Mouse (Mus musculus): Measurements from ENCODE around the gene Dcaf15. TPM values are rescaled to one million over a fixed set of nuclear protein-coding genes. Genes with fewer than 3 reads are reported as not detected.
A peak's percentile ranks its signal among the peaks of the same experiment; 100 is the strongest.

Gene Dcaf15
- polyA plus RNA-seq, 1 experiment from 2014 or later: 11.0 TPM

GRCm38 (mm10) chr8:84083829-84084241 lies 20.7 kb downstream of the Dcaf15 start:
- Histone ChIP-seq H3K4me1 (ENCODE audit: insufficient read depth, low read length) (peaks cover 4% of the 10 kb centered on the region; the same call in 1 of the 2 replicates), H3K9me3 (ENCODE audit: low read length) (no peaks in the 10 kb centered on the region), H3K9ac (replicated peaks; ENCODE audit: low read length) (peak overlapping the region; percentile 46; the same call in 1 of the 2 replicates), H3K27ac (ENCODE audit: low read length) (no peak overlapping the region), H3K36me3 (ENCODE audit: insufficient read depth, low read length) (peaks cover 70% of the 10 kb centered on the region), H3K4me3 (ENCODE audit: low read length) (no peak overlapping the region), H3K4me2 (replicated peaks; ENCODE audit: low read depth, low read length) (no peak overlapping the region), H3K27me3 (ENCODE audit: insufficient read depth, low read length) (no peaks in the 10 kb centered on the region)
- WGBS: 39% methylated on average over 8 of the region's 8 CpGs
- ATAC-seq (ENCODE audit: low FRiP score, low TSS enrichment): peak; percentile 47

GRCm38 (mm10) chr8:84079206-84079605 lies 25.4 kb downstream of the Dcaf15 start:
- H3K9ac ChIP-seq (replicated peaks; ENCODE audit: low read length): no peak overlapping the region
- no peak for ATAC-seq (ENCODE audit: low FRiP score, low TSS enrichment)
- no peak overlapping the region for H3K27ac ChIP-seq (ENCODE audit: low read length)
- 83% methylated on average over 5 of the region's 5 CpGs for WGBS
- peaks cover 43% of the 10 kb centered on the region for H3K36me3 ChIP-seq (ENCODE audit: insufficient read depth, low read length)
- no peak overlapping the region for H3K4me3 ChIP-seq (ENCODE audit: low read length)
- peaks cover 3% of the 10 kb centered on the region; the same call in 1 of the 2 replicates for H3K4me1 ChIP-seq (ENCODE audit: insufficient read depth, low read length)
- H3K27me3 ChIP-seq (ENCODE audit: insufficient read depth, low read length): no peaks in the 10 kb centered on the region
- H3K9me3 ChIP-seq (ENCODE audit: low read length): no peaks in the 10 kb centered on the region
- no peak overlapping the region for H3K4me2 ChIP-seq (replicated peaks; ENCODE audit: low read depth, low read length)

- H3K27ac ChIP-seq (ENCODE audit: low read length): no peak overlapping the region
- H3K4me3 ChIP-seq (ENCODE audit: low read length): no peak overlapping the region
- no peaks in the 10 kb centered on the region for H3K9me3 ChIP-seq (ENCODE audit: low read length)
- WGBS: 36% methylated on average over 3 of the region's 3 CpGs
- ATAC-seq (ENCODE audit: low FRiP score, low TSS enrichment): peak; percentile 27; the same call in 1 of the 2 replicates
- no peaks in the 10 kb centered on the region for H3K27me3 ChIP-seq (ENCODE audit: insufficient read depth, low read length)
- no peak overlapping the region for H3K9ac ChIP-seq (replicated peaks; ENCODE audit: low read length)
- H3K4me1 ChIP-seq (ENCODE audit: insufficient read depth, low read length): peaks cover 17% of the 10 kb centered on the region
- H3K36me3 ChIP-seq (ENCODE audit: insufficient read depth, low read length): peaks cover 21% of the 10 kb centered on the region
- H3K4me2 ChIP-seq (replicated peaks; ENCODE audit: low read depth, low read length): no peak overlapping the region
Observed at GRCm38 (mm10) chr8:84076849-84077248, 27.7 kb downstream of the Dcaf15 start.

GRCm38 (mm10) chr8:84076412-84076811 lies 28.2 kb downstream of the Dcaf15 start:
- Histone ChIP-seq H3K9ac (replicated peaks; ENCODE audit: low read length) (no peak overlapping the region), H3K4me3 (ENCODE audit: low read length) (no peak overlapping the region), H3K27ac (ENCODE audit: low read length) (no peak overlapping the region), H3K4me2 (replicated peaks; ENCODE audit: low read depth, low read length) (no peak overlapping the region), H3K9me3 (ENCODE audit: low read length) (no peaks in the 10 kb centered on the region), H3K27me3 (ENCODE audit: insufficient read depth, low read length) (no peaks in the 10 kb centered on the region), H3K36me3 (ENCODE audit: insufficient read depth, low read length) (peaks cover 19% of the 10 kb centered on the region), H3K4me1 (ENCODE audit: insufficient read depth, low read length) (peaks cover 21% of the 10 kb centered on the region)
- WGBS: 85% methylated on average over 1 of the region's 1 CpGs
- no peak for ATAC-seq (ENCODE audit: low FRiP score, low TSS enrichment)

GRCm38 (mm10) chr8:84073230-84073976 lies 31.2 kb downstream of the Dcaf15 start:
- H3K27ac ChIP-seq (ENCODE audit: low read length): 0 out of 2 replicates have a peak overlapping the region, but pooled peaks have one; percentile 20
- WGBS: 53% methylated on average over 10 of the region's 10 CpGs
- ATAC-seq (ENCODE audit: low FRiP score, low TSS enrichment): no peak

GRCm38 (mm10) chr8:84072321-84072720 lies 32.2 kb downstream of the Dcaf15 start:
- 86% methylated on average over 10 of the region's 10 CpGs for WGBS
- Histone ChIP-seq H3K4me1 (ENCODE audit: insufficient read depth, low read length) (peaks cover 50% of the 10 kb centered on the region), H3K9me3 (ENCODE audit: low read length) (no peaks in the 10 kb centered on the region), H3K36me3 (ENCODE audit: insufficient read depth, low read length) (no peaks in the 10 kb centered on the region), H3K4me2 (replicated peaks; ENCODE audit: low read depth, low read length) (no peak overlapping the region), H3K27ac (ENCODE audit: low read length) (0 out of 2 replicates have a peak overlapping the region, but pooled peaks have one; percentile 13), H3K9ac (replicated peaks; ENCODE audit: low read length) (no peak overlapping the region), H3K4me3 (ENCODE audit: low read length) (no peak overlapping the region), H3K27me3 (ENCODE audit: insufficient read depth, low read length) (no peaks in the 10 kb centered on the region)
- ATAC-seq (ENCODE audit: low FRiP score, low TSS enrichment): no peak

More at GRCm38 (mm10) chr8:84073230-84073976, 31.2 kb downstream of the Dcaf15 start:
- Histone ChIP-seq H3K4me2 (replicated peaks; ENCODE audit: low read depth, low read length) (no peak overlapping the region), H3K9ac (replicated peaks; ENCODE audit: low read length) (no peak overlapping the region), H3K27me3 (ENCODE audit: insufficient read depth, low read length) (no peaks in the 10 kb centered on the region), H3K9me3 (ENCODE audit: low read length) (no peaks in the 10 kb centered on the region), H3K4me1 (ENCODE audit: insufficient read depth, low read length) (peaks cover 39% of the 10 kb centered on the region), H3K4me3 (ENCODE audit: low read length) (no peak overlapping the region), H3K36me3 (ENCODE audit: insufficient read depth, low read length) (no peaks in the 10 kb centered on the region)

GRCm38 (mm10) chr8:84071921-84072320 lies 32.6 kb downstream of the Dcaf15 start:
- Histone ChIP-seq H3K27ac (ENCODE audit: low read length) (no peak overlapping the region), H3K4me2 (replicated peaks; ENCODE audit: low read depth, low read length) (no peak overlapping the region), H3K9me3 (ENCODE audit: low read length) (no peaks in the 10 kb centered on the region), H3K27me3 (ENCODE audit: insufficient read depth, low read length) (no peaks in the 10 kb centered on the region), H3K36me3 (ENCODE audit: insufficient read depth, low read length) (no peaks in the 10 kb centered on the region), H3K9ac (replicated peaks; ENCODE audit: low read length) (no peak overlapping the region), H3K4me1 (ENCODE audit: insufficient read depth, low read length) (peaks cover 51% of the 10 kb centered on the region), H3K4me3 (ENCODE audit: low read length) (no peak overlapping the region)
- no peak for ATAC-seq (ENCODE audit: low FRiP score, low TSS enrichment)
- WGBS: 56% methylated on average over 3 of the region's 3 CpGs

- no peak for ATAC-seq (ENCODE audit: low FRiP score, low TSS enrichment)
- 89% methylated on average over 2 of the region's 2 CpGs for WGBS
- H3K27me3 ChIP-seq (ENCODE audit: insufficient read depth, low read length): no peaks in the 10 kb centered on the region
Observed at GRCm38 (mm10) chr8:84070667-84071066, 33.9 kb downstream of the Dcaf15 start.

GRCm38 (mm10) chr8:84070241-84070640 lies 34.3 kb downstream of the Dcaf15 start:
- Histone ChIP-seq H3K9me3 (ENCODE audit: low read length) (no peaks in the 10 kb centered on the region), H3K4me3 (ENCODE audit: low read length) (no peak overlapping the region), H3K36me3 (ENCODE audit: insufficient read depth, low read length) (no peaks in the 10 kb centered on the region), H3K27ac (ENCODE audit: low read length) (no peak overlapping the region), H3K4me2 (replicated peaks; ENCODE audit: low read depth, low read length) (no peak overlapping the region), H3K4me1 (ENCODE audit: insufficient read depth, low read length) (peaks cover 53% of the 10 kb centered on the region), H3K27me3 (ENCODE audit: insufficient read depth, low read length) (no peaks in the 10 kb centered on the region), H3K9ac (replicated peaks; ENCODE audit: low read length) (no peak overlapping the region)
- WGBS: 81% methylated on average over 5 of the region's 5 CpGs
- no peak for ATAC-seq (ENCODE audit: low FRiP score, low TSS enrichment)

More at GRCm38 (mm10) chr8:84070667-84071066, 33.9 kb downstream of the Dcaf15 start:
- peaks cover 53% of the 10 kb centered on the region for H3K4me1 ChIP-seq (ENCODE audit: insufficient read depth, low read length)
- H3K36me3 ChIP-seq (ENCODE audit: insufficient read depth, low read length): no peaks in the 10 kb centered on the region
- no peak overlapping the region for H3K4me2 ChIP-seq (replicated peaks; ENCODE audit: low read depth, low read length)
- no peaks in the 10 kb centered on the region for H3K9me3 ChIP-seq (ENCODE audit: low read length)
- no peak overlapping the region for H3K4me3 ChIP-seq (ENCODE audit: low read length)
- no peak overlapping the region for H3K9ac ChIP-seq (replicated peaks; ENCODE audit: low read length)
- no peak overlapping the region for H3K27ac ChIP-seq (ENCODE audit: low read length)

- Histone ChIP-seq H3K4me2 (replicated peaks; ENCODE audit: low read depth, low read length) (no peak overlapping the region), H3K27ac (ENCODE audit: low read length) (no peak overlapping the region), H3K9ac (replicated peaks; ENCODE audit: low read length) (no peak overlapping the region), H3K9me3 (ENCODE audit: low read length) (no peaks in the 10 kb centered on the region), H3K4me1 (ENCODE audit: insufficient read depth, low read length) (peaks cover 53% of the 10 kb centered on the region), H3K36me3 (ENCODE audit: insufficient read depth, low read length) (no peaks in the 10 kb centered on the region), H3K27me3 (ENCODE audit: insufficient read depth, low read length) (no peaks in the 10 kb centered on the region), H3K4me3 (ENCODE audit: low read length) (no peak overlapping the region)
- WGBS: 69% methylated on average over 2 of the region's 2 CpGs
- ATAC-seq (ENCODE audit: low FRiP score, low TSS enrichment): no peak
Observed at GRCm38 (mm10) chr8:84069750-84070149, 34.8 kb downstream of the Dcaf15 start.
